Mouse (Mus musculus) liver, embryonic 11.5 days (tissue): ENCODE results near the gene Lingo2. TPM values are rescaled to one million over a fixed set of nuclear protein-coding genes. Genes with fewer than 3 reads are reported as not detected.

ENCODE experiments used
- ATAC-seq: fragments of 200-750 bp; cut with Nextera tagmentation; replicated peaks from 2 replicates; pipeline ENCODE4 v1.8.0; 2017; ENCODE audit warnings: moderate number of reproducible peaks, mild to moderate bottlenecking, moderate TSS enrichment, moderate library complexity; ENCODE audit not compliant: low FRiP score
- DNase-seq: peaks from one replicate; pipeline ENCODE4 v3.0.0-alpha.2; 2017; ENCODE audit warnings: low spot score
- H3K27ac ChIP-seq: fragments of 300-500 bp; sonication (generic); 2 replicates; pipeline ENCODE4 v1.5.1; 2014; ENCODE audit warnings: mild to moderate bottlenecking, low read depth, low read length, control low read depth
- H3K27me3 ChIP-seq: fragments of 300-500 bp; sonication (generic); replicated peaks from 2 replicates; pipeline ENCODE4 v1.6.1; 2014; ENCODE audit warnings: low read length, mixed read lengths; ENCODE audit not compliant: control insufficient read depth, insufficient read depth
- H3K36me3 ChIP-seq: fragments of 300-500 bp; sonication (generic); 2 replicates; pipeline ENCODE4 v1.6.1; 2014; ENCODE audit warnings: mild to moderate bottlenecking, low read length, moderate library complexity, mixed read lengths; ENCODE audit not compliant: control insufficient read depth, insufficient read depth
- H3K4me1 ChIP-seq: fragments of 300-500 bp; sonication (generic); replicated peaks from 2 replicates; pipeline ENCODE4 v1.6.1; 2014; ENCODE audit warnings: low read length, mixed read lengths; ENCODE audit not compliant: control insufficient read depth, insufficient read depth
- H3K4me2 ChIP-seq: fragments of 300-500 bp; sonication (generic); 2 replicates; pipeline ENCODE4 v1.6.1; 2014; ENCODE audit warnings: mild to moderate bottlenecking, control low read depth, moderate library complexity
- H3K4me3 ChIP-seq: fragments of 300-500 bp; sonication (generic); 2 replicates; pipeline ENCODE4 v1.5.1; 2014; ENCODE audit warnings: low read depth, low read length, control low read depth
- H3K9ac ChIP-seq: fragments of 300-500 bp; sonication (generic); 2 replicates; pipeline ENCODE4 v1.6.1; 2014; ENCODE audit warnings: low read depth, low read length, control low read depth
- H3K9me3 ChIP-seq: fragments of 300-500 bp; sonication (generic); 2 replicates; pipeline ENCODE4 v1.6.1; 2016; ENCODE audit warnings: low read length, inconsistent platforms, mixed read lengths; ENCODE audit not compliant: control insufficient read depth
- WGBS: fragments of 180-500 bp; shearing (Covaris S2); extraction: QIAGEN DNeasy Blood & Tissue Kit; methylation state at CpG from one replicate; pipeline ENCODE4 v1.1.7; 2014; 5-methylcytosine and 5-hydroxymethylcytosine counted together
- polyA plus RNA-seq: library from polyadenylated mRNA; unstranded; fragments of >200 nt; fragmentation: Nextera tagmentation; extraction: Ambion mirVana; gene quantifications from 2 replicates; pipeline ENCODE4 v1.2.1, GENCODE M21; 2014

Gene Lingo2
- polyA plus RNA-seq, 1 experiment from 2014 or later, result 0.18 TPM

- Histone ChIP-seq H3K36me3 (no peaks in the 10 kb centered on the region), H3K4me3 (no peak overlapping the region), H3K9ac (no peak overlapping the region), H3K9me3 (no peaks in the 10 kb centered on the region), H3K4me2 (no peak overlapping the region), H3K27ac (no peak overlapping the region), H3K4me1 (no peaks in the 10 kb centered on the region), H3K27me3 (no peaks in the 10 kb centered on the region)
- ATAC-seq, result no peak
- DNase-seq, result no peak
Measured at GRCm38 (mm10) chr4:36647753-36648152, 303.8 kb downstream of the Lingo2 start.

DNA sequence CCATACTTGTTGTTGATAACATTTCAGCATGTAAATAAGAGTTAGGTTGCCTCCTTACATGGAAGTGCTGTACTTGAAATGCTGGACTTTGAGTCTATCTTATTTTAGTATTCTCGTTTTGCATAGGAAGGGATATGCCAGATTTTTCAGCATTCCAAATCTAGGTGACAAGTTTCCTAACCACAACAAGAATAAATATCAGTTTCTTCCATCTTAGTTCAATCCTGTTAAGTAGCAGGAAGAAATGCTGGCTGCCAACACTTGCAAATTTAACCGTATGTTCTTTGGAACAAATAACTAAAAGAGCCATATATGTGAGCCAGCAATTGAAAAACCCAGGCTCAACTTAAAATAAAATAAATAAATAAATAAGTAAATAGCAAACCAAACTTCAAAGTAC, 315.9 kb downstream of the Lingo2 start:
- Histone ChIP-seq H3K9me3 (no peaks in the 10 kb centered on the region), H3K27ac (no peak overlapping the region), H3K4me1 (no peaks in the 10 kb centered on the region), H3K9ac (no peak overlapping the region), H3K4me2 (no peak overlapping the region), H3K36me3 (no peaks in the 10 kb centered on the region), H3K4me3 (no peak overlapping the region), H3K27me3 (no peaks in the 10 kb centered on the region)
- WGBS, result 81% methylated on average over 2 of the region's 2 CpGs
- no peak for ATAC-seq
- no peak for DNase-seq

- 79% methylated on average over 5 of the region's 5 CpGs for WGBS
- no peaks in the 10 kb centered on the region for H3K36me3 ChIP-seq
- ATAC-seq (no peak), DNase-seq (no peak)
- no peak overlapping the region for H3K27ac ChIP-seq
- H3K9me3 ChIP-seq, result no peaks in the 10 kb centered on the region
- no peak overlapping the region for H3K4me2 ChIP-seq
- H3K4me1 ChIP-seq, result no peaks in the 10 kb centered on the region
- H3K9ac ChIP-seq, result no peak overlapping the region
- H3K27me3 ChIP-seq, result no peaks in the 10 kb centered on the region
- H3K4me3 ChIP-seq, result no peak overlapping the region
Measured at GRCm38 (mm10) chr4:36576801-36577200, 374.7 kb downstream of the Lingo2 start.

GRCm38 (mm10) chr4:36576256-36576655, 375.3 kb downstream of the Lingo2 start:
- no peak overlapping the region for H3K4me3 ChIP-seq
- DNase-seq (no peak), ATAC-seq (no peak)
- H3K4me2 ChIP-seq, result no peak overlapping the region
- no peak overlapping the region for H3K9ac ChIP-seq
- H3K4me1 ChIP-seq, result no peaks in the 10 kb centered on the region
- 73% methylated on average over 3 of the region's 3 CpGs for WGBS
- no peak overlapping the region for H3K27ac ChIP-seq
- H3K9me3 ChIP-seq, result no peaks in the 10 kb centered on the region
- no peaks in the 10 kb centered on the region for H3K27me3 ChIP-seq
- H3K36me3 ChIP-seq, result no peaks in the 10 kb centered on the region

GRCm38 (mm10) chr4:36566544-36566943, 385.0 kb downstream of the Lingo2 start:
- Histone ChIP-seq H3K36me3 (no peaks in the 10 kb centered on the region), H3K9ac (no peak overlapping the region), H3K9me3 (no peaks in the 10 kb centered on the region), H3K27ac (no peak overlapping the region), H3K4me3 (no peak overlapping the region), H3K4me2 (no peak overlapping the region), H3K4me1 (no peaks in the 10 kb centered on the region), H3K27me3 (no peaks in the 10 kb centered on the region)
- 72% methylated on average over 1 of the region's 1 CpGs for WGBS
- DNase-seq (no peak), ATAC-seq (no peak)

GRCm38 (mm10) chr4:36560997-36561396, 390.6 kb downstream of the Lingo2 start:
- H3K27ac ChIP-seq, result no peak overlapping the region
- no peaks in the 10 kb centered on the region for H3K4me1 ChIP-seq

DNA sequence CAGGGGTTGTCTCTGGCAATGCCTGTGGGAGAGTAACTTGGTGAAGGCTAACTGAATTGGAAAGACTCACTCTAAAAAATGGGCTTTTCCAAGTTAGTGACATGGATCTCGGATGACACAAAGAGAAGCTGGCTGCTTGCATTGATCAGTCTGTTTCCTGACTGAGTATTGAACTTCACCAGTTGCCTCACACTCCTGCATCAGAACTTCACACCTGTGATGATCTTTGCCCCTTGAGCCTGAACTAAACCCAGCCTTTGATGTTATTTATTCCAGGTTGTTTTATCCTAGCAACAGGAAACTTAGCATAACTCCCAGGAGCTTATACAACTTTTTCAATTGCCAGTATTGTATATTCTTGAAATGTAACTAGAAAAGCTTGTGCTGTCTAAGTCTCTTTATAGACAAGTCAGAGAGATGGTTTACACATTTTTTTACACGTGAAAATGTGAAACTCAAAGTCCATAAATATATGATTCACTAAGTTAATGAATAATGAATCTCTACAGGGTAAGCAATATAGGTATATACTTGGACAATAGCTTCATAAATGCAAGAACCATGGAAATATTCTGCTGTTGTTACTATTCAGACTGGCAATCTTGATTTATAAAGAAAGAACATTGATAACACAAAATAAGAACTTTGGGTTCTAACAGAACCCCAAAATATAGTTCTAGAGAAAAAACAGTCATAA, 410.7 kb downstream of the Lingo2 start:
- Histone ChIP-seq H3K27ac (no peak overlapping the region), H3K4me2 (no peak overlapping the region), H3K9me3 (no peaks in the 10 kb centered on the region), H3K4me3 (no peak overlapping the region), H3K4me1 (no peaks in the 10 kb centered on the region), H3K27me3 (no peaks in the 10 kb centered on the region), H3K36me3 (no peaks in the 10 kb centered on the region), H3K9ac (no peak overlapping the region)
- 40% methylated on average over 2 of the region's 2 CpGs for WGBS
- DNase-seq (no peak), ATAC-seq (no peak)

More at GRCm38 (mm10) chr4:36560997-36561396, 390.6 kb downstream of the Lingo2 start:
- H3K27me3 ChIP-seq, result no peaks in the 10 kb centered on the region
- no peak for DNase-seq
- 53% methylated on average over 1 of the region's 1 CpGs for WGBS
- no peaks in the 10 kb centered on the region for H3K9me3 ChIP-seq
- no peak overlapping the region for H3K4me2 ChIP-seq
- H3K9ac ChIP-seq, result no peak overlapping the region
- ATAC-seq, result no peak
- H3K36me3 ChIP-seq, result no peaks in the 10 kb centered on the region
- H3K4me3 ChIP-seq, result no peak overlapping the region

DNA sequence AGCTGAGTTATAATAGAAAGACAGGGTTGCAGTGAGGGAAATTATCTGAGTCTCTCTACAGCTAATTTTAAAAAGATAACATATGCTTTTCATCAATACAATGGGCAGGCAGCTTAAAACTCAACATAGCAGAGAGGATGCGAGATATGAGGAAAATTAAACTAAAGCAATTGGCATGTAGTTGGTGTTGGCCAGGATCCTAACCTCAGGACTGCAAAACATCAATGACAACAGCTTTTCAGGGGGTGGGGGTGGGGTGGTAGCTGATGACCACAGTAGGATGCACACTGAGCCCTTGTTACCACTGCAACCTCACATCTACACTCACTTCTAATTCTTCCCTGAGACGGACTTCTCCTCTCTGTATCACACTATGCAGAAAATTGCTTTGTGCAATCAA, 417.7 kb downstream of the Lingo2 start:
- ATAC-seq (no peak), DNase-seq (no peak)
- Histone ChIP-seq H3K4me2 (no peak overlapping the region), H3K4me3 (no peak overlapping the region), H3K9me3 (no peaks in the 10 kb centered on the region), H3K4me1 (no peaks in the 10 kb centered on the region), H3K9ac (no peak overlapping the region), H3K27me3 (no peaks in the 10 kb centered on the region), H3K27ac (no peak overlapping the region), H3K36me3 (no peaks in the 10 kb centered on the region)
- WGBS, result 76% methylated on average over 2 of the region's 2 CpGs

GRCm38 (mm10) chr4:36490255-36490654, 461.3 kb downstream of the Lingo2 start:
- Histone ChIP-seq H3K4me2 (no peak overlapping the region), H3K27me3 (no peaks in the 10 kb centered on the region), H3K9me3 (no peaks in the 10 kb centered on the region), H3K4me1 (no peaks in the 10 kb centered on the region), H3K4me3 (no peak overlapping the region), H3K9ac (no peak overlapping the region), H3K36me3 (no peaks in the 10 kb centered on the region), H3K27ac (no peak overlapping the region)
- DNase-seq (no peak), ATAC-seq (no peak)
- WGBS, result 62% methylated on average over 1 of the region's 1 CpGs
